Mouse (Mus musculus) spleen, embryonic (tissue): Measurements from ENCODE around the gene Abhd14a.

ENCODE experiments used
- CTCF ChIA-PET: fragments of 350-600 bp; sonication (Branson Sonifier 250); formaldehyde crosslinking; loops from one replicate; lab custom pipeline; 2022; lab: Charles Lee

Abhd14a gene

GRCm38 (mm10) chr9:106470991-106471750 is 23.7 kb upstream of the Abhd14a start:
- CTCF ChIA-PET = no interaction called here

GRCm38 (mm10) chr9:106469776-106470175 is 22.3 kb upstream of the Abhd14a start:
- CTCF ChIA-PET = interaction anchor here (0.6 kb wide), 1 partner anchor 737 kb away, joined by 3 read pairs; no protein-coding TSS in a partner anchor

GRCm38 (mm10) chr9:106469317-106469716 is 21.8 kb upstream of the Abhd14a start:
- CTCF ChIA-PET = no interaction called here

- CTCF ChIA-PET = interaction anchor here (0.6 kb wide), 2 partner anchors 29 to 79 kb away, joined by 3 read pairs; no protein-coding TSS in a partner anchor
Observed at GRCm38 (mm10) chr9:106467746-106468145, 20.3 kb upstream of the Abhd14a start.

- CTCF ChIA-PET = no interaction called here
Observed at GRCm38 (mm10) chr9:106466721-106467120, 19.2 kb upstream of the Abhd14a start.

GRCm38 (mm10) chr9:106465571-106466200 is 18.2 kb upstream of the Abhd14a start, which contains the start of gene Gpr62:
Gene Gpr62, minus strand, starts transcription at chr9:106465938.
- CTCF ChIA-PET = no interaction called here

- CTCF ChIA-PET = no interaction called here
Observed at GRCm38 (mm10) chr9:106464751-106465541, 17.5 kb upstream of the Abhd14a start.

- CTCF ChIA-PET = no interaction called here
Observed at GRCm38 (mm10) chr9:106463122-106464063, 15.9 kb upstream of the Abhd14a start.

- CTCF ChIA-PET = no interaction called here
Observed at GRCm38 (mm10) chr9:106462430-106462800, 14.9 kb upstream of the Abhd14a start.

- CTCF ChIA-PET = no interaction called here
Observed at GRCm38 (mm10) chr9:106461641-106462429, 14.4 kb upstream of the Abhd14a start.

GRCm38 (mm10) chr9:106461026-106461415 is 13.5 kb upstream of the Abhd14a start:
- CTCF ChIA-PET = no interaction called here

GRCm38 (mm10) chr9:106460401-106461025 is 13.0 kb upstream of the Abhd14a start:
- CTCF ChIA-PET = interaction anchor here (0.6 kb wide), 1 partner anchor 17 kb away, joined by 12 read pairs; no protein-coding TSS in a partner anchor

- CTCF ChIA-PET = no interaction called here
Observed at GRCm38 (mm10) chr9:106459946-106460345, 12.5 kb upstream of the Abhd14a start.

GRCm38 (mm10) chr9:106457920-106458319 is 10.4 kb upstream of the Abhd14a start:
- CTCF ChIA-PET = no interaction called here

GRCm38 (mm10) chr9:106457163-106457559 is 9.7 kb upstream of the Abhd14a start:
- CTCF ChIA-PET = no interaction called here

GRCm38 (mm10) chr9:106456325-106457162 is 9.1 kb upstream of the Abhd14a start:
- CTCF ChIA-PET = no interaction called here

- CTCF ChIA-PET = no interaction called here
Observed at GRCm38 (mm10) chr9:106454888-106455681, 7.6 kb upstream of the Abhd14a start.
